Mouse (Mus musculus): ENCODE measurements around the gene Tlr12. TPM values are rescaled to one million over a fixed set of nuclear protein-coding genes. Genes with fewer than 3 reads are reported as not detected.
"Not testable (repeated sequence)": the region's sequence is repeated elsewhere in the genome, so short reads cannot be mapped to it uniquely, and the experiment has no call there.

Tlr12 gene
- polyA plus RNA-seq, 1 experiment from 2014 or later: 2.0 TPM

- no peaks in the 10 kb centered on the region for H3K27me3 ChIP-seq
- H3K4me3 ChIP-seq: no peak overlapping the region
- WGBS: 89% methylated on average over 14 of the region's 14 CpGs
- no peaks in the 10 kb centered on the region for H3K36me3 ChIP-seq
- H3K4me1 ChIP-seq (replicated peaks): 0 out of 2 replicates have a peak, but pooled peaks cover 3% of the 10 kb centered on the region
- H3K4me2 ChIP-seq: no peak overlapping the region
- no peak overlapping the region for H3K9ac ChIP-seq
- no peaks in the 10 kb centered on the region for H3K9me3 ChIP-seq
- ATAC-seq (ENCODE audit: low FRiP score, low read depth): no peak
- H3K27ac ChIP-seq (replicated peaks): no peak overlapping the region
Observed at GRCm38 (mm10) chr4:128615761-128616160, 2.7 kb downstream of the Tlr12 start.

GRCm38 (mm10) chr4:128613326-128613725 is 5.1 kb downstream of the Tlr12 start:
- 19% methylated on average over 8 of the region's 8 CpGs for whole genome bisulfite sequencing
- Histone ChIP-seq H3K36me3 (no peaks in the 10 kb centered on the region), H3K4me1 (replicated peaks) (peaks cover 21% of the 10 kb centered on the region), H3K4me2 (peak overlapping the region; percentile 11; the same call in 1 of the 2 replicates), H3K9ac (no peak overlapping the region), H3K9me3 (no peaks in the 10 kb centered on the region), H3K27me3 (no peaks in the 10 kb centered on the region), H3K4me3 (no peak overlapping the region), H3K27ac (replicated peaks) (no peak overlapping the region)
- ATAC-seq (ENCODE audit: low FRiP score, low read depth): no peak

GRCm38 (mm10) chr4:128611726-128612125 is 6.7 kb downstream of the Tlr12 start:
- H3K9me3 ChIP-seq; ATAC-seq (ENCODE audit: low FRiP score, low read depth): not testable (repeated sequence)
- WGBS: 81% methylated on average over 3 of the region's 3 CpGs

GRCm38 (mm10) chr4:128610706-128611105 is 7.7 kb downstream of the Tlr12 start:
- no peak for ATAC-seq (ENCODE audit: low FRiP score, low read depth)
- Histone ChIP-seq H3K36me3 (no peaks in the 10 kb centered on the region), H3K9ac (no peak overlapping the region), H3K27ac (replicated peaks) (no peak overlapping the region), H3K27me3 (no peaks in the 10 kb centered on the region), H3K4me2 (peak overlapping the region; percentile 70), H3K4me3 (peak overlapping the region; percentile 62), H3K4me1 (replicated peaks) (peaks cover 32% of the 10 kb centered on the region), H3K9me3 (no peaks in the 10 kb centered on the region)
- WGBS: 25% methylated on average over 10 of the region's 10 CpGs

More at GRCm38 (mm10) chr4:128611726-128612125, 6.7 kb downstream of the Tlr12 start:
- peaks cover 31% of the 10 kb centered on the region for H3K4me1 ChIP-seq (replicated peaks)
- H3K27ac ChIP-seq (replicated peaks); H3K4me2 ChIP-seq; H3K27me3 ChIP-seq; H3K9ac ChIP-seq; H3K36me3 ChIP-seq; H3K4me3 ChIP-seq: not testable (repeated sequence)

- H3K4me2 ChIP-seq: peak within 1 kb of the TSS; percentile 70
- H3K36me3 ChIP-seq: no peaks in the 10 kb centered on the region
- peak within 1 kb of the TSS; percentile 55; the same call in 1 of the 2 replicates for H3K27ac ChIP-seq (replicated peaks)
- peak; percentile 97 for ATAC-seq (ENCODE audit: low FRiP score, low read depth)
- H3K27me3 ChIP-seq: no peaks in the 10 kb centered on the region
- peak within 1 kb of the TSS; percentile 54 for H3K9ac ChIP-seq
- peaks cover 32% of the 10 kb centered on the region for H3K4me1 ChIP-seq (replicated peaks)
- under 1% methylated on average over 24 of the region's 24 CpGs for WGBS
- H3K4me3 ChIP-seq: peak within 1 kb of the TSS; percentile 62
- no peaks in the 10 kb centered on the region for H3K9me3 ChIP-seq
Observed at GRCm38 (mm10) chr4:128609925-128610402, 8.5 kb downstream of the Tlr12 start, which contains the start of gene Zscan20. TSS of gene Zscan20 (minus strand) at chr4:128610098.

GRCm38 (mm10) chr4:128609276-128609924 is 9.0 kb downstream of the Tlr12 start:
- H3K9ac ChIP-seq: peak overlapping the region; percentile 54
- peaks cover 32% of the 10 kb centered on the region for H3K4me1 ChIP-seq (replicated peaks)
- no peaks in the 10 kb centered on the region for H3K27me3 ChIP-seq
- 8% methylated on average over 23 of the region's 27 CpGs for WGBS
- no peaks in the 10 kb centered on the region for H3K36me3 ChIP-seq
- peak overlapping the region; percentile 55; the same call in 1 of the 2 replicates for H3K27ac ChIP-seq (replicated peaks)
- peak overlapping the region; percentile 70 for H3K4me2 ChIP-seq
- ATAC-seq (ENCODE audit: low FRiP score, low read depth): no peak
- H3K9me3 ChIP-seq: no peaks in the 10 kb centered on the region
- peak overlapping the region; percentile 62 for H3K4me3 ChIP-seq

GRCm38 (mm10) chr4:128607661-128608060 is 10.8 kb downstream of the Tlr12 start:
- WGBS: 77% methylated on average over 11 of the region's 11 CpGs
- Histone ChIP-seq H3K4me2 (no peak overlapping the region), H3K27me3 (no peaks in the 10 kb centered on the region), H3K36me3 (peaks cover 14% of the 10 kb centered on the region), H3K4me3 (no peak overlapping the region), H3K27ac (replicated peaks) (no peak overlapping the region), H3K4me1 (replicated peaks) (peaks cover 28% of the 10 kb centered on the region), H3K9me3 (no peaks in the 10 kb centered on the region), H3K9ac (no peak overlapping the region)
- no peak for ATAC-seq (ENCODE audit: low FRiP score, low read depth)

- ATAC-seq (ENCODE audit: low FRiP score, low read depth): no peak
- no peaks in the 10 kb centered on the region for H3K27me3 ChIP-seq
- H3K9me3 ChIP-seq: no peaks in the 10 kb centered on the region
- 95% methylated on average over 7 of the region's 7 CpGs for WGBS
- no peak overlapping the region for H3K4me3 ChIP-seq
- H3K36me3 ChIP-seq: peaks cover 19% of the 10 kb centered on the region
- H3K4me2 ChIP-seq: no peak overlapping the region
- H3K4me1 ChIP-seq (replicated peaks): peaks cover 28% of the 10 kb centered on the region
- no peak overlapping the region for H3K27ac ChIP-seq (replicated peaks)
- no peak overlapping the region for H3K9ac ChIP-seq
Observed at GRCm38 (mm10) chr4:128606586-128606985, 11.8 kb downstream of the Tlr12 start.

GRCm38 (mm10) chr4:128597801-128598560 is 20.4 kb downstream of the Tlr12 start:
- no peaks in the 10 kb centered on the region for H3K27me3 ChIP-seq
- H3K27ac ChIP-seq (replicated peaks): no peak overlapping the region
- 92% methylated on average over 12 of the region's 12 CpGs for WGBS
- peaks cover 11% of the 10 kb centered on the region for H3K36me3 ChIP-seq
- no peak overlapping the region for H3K4me2 ChIP-seq
- H3K9ac ChIP-seq: no peak overlapping the region
- ATAC-seq (ENCODE audit: low FRiP score, low read depth): no peak
- H3K4me1 ChIP-seq (replicated peaks): no peaks in the 10 kb centered on the region
- no peak overlapping the region for H3K4me3 ChIP-seq
- H3K9me3 ChIP-seq: no peaks in the 10 kb centered on the region

- Histone ChIP-seq H3K4me1 (replicated peaks) (no peaks in the 10 kb centered on the region), H3K4me3 (no peak overlapping the region), H3K27me3 (no peaks in the 10 kb centered on the region), H3K27ac (replicated peaks) (no peak overlapping the region), H3K9ac (no peak overlapping the region), H3K36me3 (peaks cover 13% of the 10 kb centered on the region), H3K9me3 (no peaks in the 10 kb centered on the region), H3K4me2 (no peak overlapping the region)
- WGBS: 90% methylated on average over 5 of the region's 5 CpGs
- ATAC-seq (ENCODE audit: low FRiP score, low read depth): no peak
Observed at GRCm38 (mm10) chr4:128594062-128594461, 24.4 kb downstream of the Tlr12 start.

GRCm38 (mm10) chr4:128593286-128593685 is 25.1 kb downstream of the Tlr12 start:
- WGBS: 96% methylated on average over 4 of the region's 4 CpGs
- Histone ChIP-seq H3K9me3 (no peaks in the 10 kb centered on the region), H3K4me1 (replicated peaks) (no peaks in the 10 kb centered on the region), H3K4me2 (no peak overlapping the region), H3K4me3 (no peak overlapping the region), H3K9ac (no peak overlapping the region), H3K36me3 (peaks cover 20% of the 10 kb centered on the region), H3K27me3 (no peaks in the 10 kb centered on the region), H3K27ac (replicated peaks) (no peak overlapping the region)
- no peak for ATAC-seq (ENCODE audit: low FRiP score, low read depth)

- H3K27me3 ChIP-seq: no peaks in the 10 kb centered on the region
- no peak overlapping the region for H3K4me2 ChIP-seq
- no peak for ATAC-seq (ENCODE audit: low FRiP score, low read depth)
- no peak overlapping the region for H3K27ac ChIP-seq (replicated peaks)
- H3K9me3 ChIP-seq: peaks cover 31% of the 10 kb centered on the region
- H3K9ac ChIP-seq: no peak overlapping the region
- no peaks in the 10 kb centered on the region for H3K4me1 ChIP-seq (replicated peaks)
- WGBS: 58% methylated on average over 4 of the region's 4 CpGs
- H3K36me3 ChIP-seq: peaks cover 60% of the 10 kb centered on the region
- H3K4me3 ChIP-seq: no peak overlapping the region
Observed at GRCm38 (mm10) chr4:128579182-128579581, 39.2 kb downstream of the Tlr12 start.
